Mouse (Mus musculus) frontal cortex, adult 2 months (tissue): ENCODE results near the gene Dpp6. TPM values are rescaled to one million over a fixed set of nuclear protein-coding genes. Genes with fewer than 3 reads are reported as not detected.

Source experiments
- DNase-seq, 2 experiments: peaks; one replicate each; pipeline ENCODE4 v3.0.0; 2022; ENCODE audit warnings: low spot score in 1 of 2; ENCODE audit errors: extremely low spot score in 1 of 2
- polyA plus RNA-seq: library from polyadenylated mRNA; depleted of rRNA; stranded (reverse); fragments of >200 nt; gene quantifications from 2 replicates; pipeline ENCODE4 v1.2.3, GENCODE M21; 2012; rRNA removed

The Dpp6 gene
- 132 and 133 TPM in 2 replicates for polyA plus RNA-seq

DNA sequence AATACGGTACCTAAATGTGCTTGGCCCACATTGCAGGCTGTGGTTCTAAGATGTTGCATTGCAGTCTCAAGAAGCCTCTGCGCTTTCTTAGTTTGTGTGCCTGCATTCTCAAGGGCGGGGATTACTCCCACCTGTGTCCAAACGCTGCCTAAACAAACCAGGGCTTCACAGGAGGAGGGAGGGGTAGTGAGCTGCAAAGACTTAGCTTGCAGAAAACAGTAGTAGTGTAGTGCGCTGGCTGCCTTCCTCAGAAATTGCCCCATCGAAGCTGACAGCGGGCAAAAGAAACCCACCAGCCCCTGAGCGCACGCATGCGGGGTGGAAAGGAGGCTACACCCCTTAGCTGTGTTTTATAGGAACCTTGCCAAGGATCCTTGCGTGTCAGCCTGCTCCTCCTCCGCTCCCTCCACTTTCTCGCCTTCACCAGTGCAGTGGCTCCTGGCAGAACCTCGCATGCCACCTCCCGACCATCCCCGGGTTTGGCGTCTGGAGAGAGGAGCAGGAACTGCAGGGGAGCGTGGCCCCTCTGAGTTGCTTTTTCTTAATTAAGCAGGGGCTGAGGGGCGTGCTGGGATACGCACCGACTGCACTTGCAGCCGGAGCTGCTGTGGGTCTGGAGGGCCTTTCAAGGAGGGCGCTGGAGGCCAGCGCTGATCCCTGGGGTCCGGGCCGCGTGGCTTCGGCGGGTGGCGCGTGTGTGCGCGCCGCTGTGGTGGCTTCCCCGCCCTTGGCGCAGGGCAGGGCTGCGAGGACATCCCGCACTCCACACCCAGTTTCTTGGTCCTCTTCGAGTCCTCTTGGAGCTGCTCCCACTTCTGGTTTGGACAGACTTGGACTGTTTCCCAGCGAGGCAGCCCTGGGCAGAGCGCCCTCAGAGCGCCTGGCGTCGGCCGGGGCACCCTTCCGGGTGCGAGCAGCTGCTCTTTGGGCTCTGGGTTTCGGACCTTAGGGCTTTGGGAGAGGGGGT, at the start of gene Dpp6:
TSS of gene Dpp6 (plus strand) at position 229 of the 967 bp plus-strand sequence.
- peak in 1 of 2 experiments; percentile 40 for DNase-seq

DNA sequence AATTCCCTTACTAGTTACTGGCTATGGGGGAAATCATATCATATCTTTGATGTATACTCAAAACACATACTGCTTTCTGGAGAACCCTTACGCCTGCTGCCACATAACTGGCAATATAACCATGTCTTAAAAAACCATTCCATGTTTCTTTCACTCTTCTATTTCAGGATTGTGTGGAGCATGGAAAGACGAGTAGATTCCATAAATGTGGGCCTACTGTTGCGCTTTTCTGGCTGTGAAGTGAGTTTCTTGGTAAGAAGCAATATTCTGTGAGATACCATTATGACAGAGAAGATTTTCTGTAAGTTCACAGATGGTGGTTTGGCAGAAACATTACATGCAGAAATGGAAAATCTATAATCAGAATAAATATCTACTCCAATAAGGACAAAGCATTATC, 33.0 kb upstream of the Dpp6 start:
- peak in 1 of 2 experiments; percentile 13 for DNase-seq

- DNase-seq: no peak
These were observed 21.5 kb upstream of the Dpp6 start for GRCm38 (mm10) chr5:26795524-26795923.

DNA sequence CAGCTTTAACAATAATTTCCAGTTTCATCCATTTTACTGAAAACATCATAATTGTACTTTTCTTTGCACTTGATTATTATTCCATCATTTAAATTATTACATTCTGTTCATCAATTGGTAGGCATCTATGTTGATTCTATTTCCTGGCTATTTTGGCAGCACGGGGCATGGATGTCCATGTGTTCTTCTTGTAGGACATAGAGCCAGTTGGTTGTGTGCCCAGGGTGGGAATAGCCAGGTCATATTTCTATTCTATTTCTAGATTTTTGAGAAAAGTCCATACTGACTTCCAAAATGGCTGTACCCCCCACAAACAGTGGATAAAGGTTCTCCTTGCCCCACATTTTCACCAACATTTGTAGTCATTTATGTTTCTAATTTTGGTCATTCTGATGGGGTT, 19.0 kb downstream of the Dpp6 start:
- DNase-seq: no peak

- no peak for DNase-seq
These were observed 24.1 kb downstream of the Dpp6 start for GRCm38 (mm10) chr5:26841151-26841550.

GRCm38 (mm10) chr5:26854746-26855145, 37.7 kb downstream of the Dpp6 start:
- no peak for DNase-seq

DNA sequence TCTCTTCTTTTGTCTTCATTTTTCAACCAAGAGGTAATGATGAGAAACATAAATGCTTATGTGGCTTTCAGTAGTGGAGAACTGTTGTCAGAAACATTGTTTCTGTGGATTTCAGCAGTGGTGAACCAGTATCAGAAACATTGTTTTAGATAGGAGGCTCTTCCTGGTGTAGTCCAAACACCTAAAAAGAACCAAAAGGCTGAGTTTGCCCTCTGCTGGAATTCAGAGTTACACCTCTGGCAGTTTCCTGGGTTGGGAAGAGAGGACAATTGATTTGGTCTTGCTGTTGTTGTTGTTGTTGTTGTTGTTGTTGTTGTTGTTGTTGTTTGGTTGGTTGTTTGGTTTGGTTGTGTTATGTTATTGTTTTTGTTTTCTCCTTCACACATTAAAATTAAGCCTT, 58.4 kb downstream of the Dpp6 start:
- peak in 1 of 2 experiments; percentile 39 for DNase-seq

- no peak for DNase-seq
These were observed 70.5 kb downstream of the Dpp6 start for GRCm38 (mm10) chr5:26887496-26887895.

GRCm38 (mm10) chr5:26888080-26888479, 71.1 kb downstream of the Dpp6 start:
- no peak for DNase-seq

DNA sequence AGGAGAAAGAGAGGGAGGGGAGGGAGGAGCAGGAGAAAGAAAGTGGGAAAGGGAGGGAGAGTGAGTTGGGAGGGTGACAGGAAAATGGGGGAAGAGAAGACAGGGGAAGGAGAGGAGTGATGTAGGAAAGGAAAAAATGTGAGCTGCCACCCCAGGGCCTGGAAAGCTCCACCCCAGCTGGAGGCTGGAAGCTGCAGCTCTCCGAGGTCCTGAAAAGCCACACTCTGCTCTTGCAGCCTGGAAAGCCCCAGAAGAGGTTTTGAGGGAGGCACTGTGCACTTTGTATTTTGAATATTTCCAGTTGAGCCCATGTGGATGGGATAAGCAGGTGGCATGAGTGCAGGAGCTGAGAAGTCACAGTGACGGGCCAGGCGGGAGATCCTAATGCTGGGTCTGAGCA, 77.3 kb downstream of the Dpp6 start:
- DNase-seq: no peak

DNA sequence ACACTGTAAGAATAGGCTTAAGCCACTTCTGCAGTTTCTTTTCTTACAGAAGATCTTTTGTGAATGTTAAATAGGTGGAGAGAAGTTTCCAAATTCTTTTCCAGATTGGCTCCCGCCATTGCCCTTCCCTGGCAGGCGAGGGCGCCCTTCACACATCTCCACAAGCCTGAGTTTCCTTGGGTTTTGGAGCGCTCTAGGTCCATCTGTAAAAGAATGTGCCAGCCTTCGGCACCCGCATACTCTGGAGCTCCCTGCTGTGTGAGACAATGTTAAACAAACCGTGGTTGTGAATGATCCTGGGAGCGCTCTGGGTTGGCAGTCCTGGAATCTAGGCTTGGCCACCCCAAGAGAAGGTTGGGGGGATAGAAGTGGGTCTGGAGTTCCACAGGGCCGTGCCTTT, 86.8 kb downstream of the Dpp6 start:
- peak in 1 of 2 experiments; percentile 75 for DNase-seq

GRCm38 (mm10) chr5:26904324-26905041, 87.5 kb downstream of the Dpp6 start:
- DNase-seq: peak; percentile 27 to 51

DNA sequence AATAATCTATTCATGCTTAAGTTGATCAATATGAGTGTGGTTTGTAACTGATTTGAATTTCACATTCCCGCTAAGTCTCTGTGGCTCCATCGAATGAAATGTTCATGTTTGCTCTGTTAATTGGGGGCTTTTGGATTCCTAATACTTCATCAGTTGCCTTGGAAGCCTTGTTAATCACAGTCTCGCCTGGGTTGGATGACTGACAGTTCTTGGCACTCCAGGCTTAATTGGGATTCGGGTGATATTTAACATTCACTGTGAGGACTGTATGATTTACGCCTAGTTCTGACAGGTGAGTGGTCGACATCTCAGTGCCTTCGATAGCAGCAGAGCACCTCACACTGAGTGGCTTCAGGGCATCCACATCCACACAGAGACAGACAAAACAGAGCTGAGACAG, 90.1 kb downstream of the Dpp6 start:
- DNase-seq: no peak

DNA sequence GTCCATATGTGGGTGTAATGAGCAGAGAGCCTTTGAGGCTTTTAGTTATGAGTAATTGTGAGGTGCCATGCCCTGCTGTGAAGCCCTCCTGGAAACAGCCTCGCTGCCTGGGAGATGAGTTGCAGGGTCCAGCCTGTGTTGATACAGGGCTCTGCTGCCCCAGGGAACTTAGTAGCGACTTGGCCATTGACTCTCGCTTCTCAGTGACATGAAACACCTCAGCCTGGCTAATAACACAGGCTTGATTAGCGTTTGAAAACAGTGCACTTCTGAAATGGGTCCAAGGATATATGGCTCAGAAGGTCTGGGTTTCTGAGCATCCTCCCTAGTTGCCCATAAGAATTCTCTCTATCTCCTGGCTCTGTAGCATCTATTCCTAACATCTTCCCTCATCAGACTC, 91.6 kb downstream of the Dpp6 start:
- no peak for DNase-seq

DNA sequence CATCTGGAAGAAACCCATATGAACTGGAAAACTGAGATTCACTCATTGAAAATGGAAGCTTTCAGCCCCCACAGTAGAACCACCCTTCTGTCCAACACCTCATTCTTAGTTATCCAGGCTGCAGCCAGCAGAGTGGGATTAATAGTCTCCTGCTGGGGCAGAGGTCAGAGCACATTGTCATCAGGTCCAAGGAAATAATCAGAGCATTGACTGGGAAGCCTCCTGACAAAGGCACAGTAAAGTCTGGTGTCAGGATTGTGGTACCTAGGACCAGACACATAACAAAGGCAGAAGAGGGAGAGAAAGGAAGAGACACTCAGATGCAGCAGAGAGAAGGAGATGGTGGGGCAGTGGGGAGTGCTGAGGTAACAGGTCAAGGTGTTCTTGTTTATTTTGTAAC, 93.3 kb downstream of the Dpp6 start:
- no peak for DNase-seq

- no peak for DNase-seq
These were observed 95.0 kb downstream of the Dpp6 start for GRCm38 (mm10) chr5:26911965-26912364.

DNA sequence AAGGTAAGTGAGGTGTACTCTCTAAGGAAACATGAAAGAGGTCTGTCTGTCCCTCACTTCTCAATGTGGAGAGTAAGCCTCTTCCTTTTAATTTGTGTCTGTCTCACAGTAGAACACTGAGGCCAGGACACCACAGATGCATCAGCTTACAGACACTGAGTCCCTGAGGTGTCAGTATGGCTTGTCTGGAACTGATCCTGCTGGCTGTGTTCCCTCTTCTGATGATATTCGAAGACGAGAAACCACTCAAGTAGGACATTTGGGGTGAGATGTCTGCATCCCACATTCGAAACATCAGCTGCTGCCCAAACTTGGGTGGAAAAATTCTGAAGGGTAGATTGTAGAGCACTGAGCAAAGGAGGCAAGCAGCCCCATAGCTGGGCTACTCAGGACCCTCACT, 101.8 kb downstream of the Dpp6 start:
- no peak for DNase-seq

DNA sequence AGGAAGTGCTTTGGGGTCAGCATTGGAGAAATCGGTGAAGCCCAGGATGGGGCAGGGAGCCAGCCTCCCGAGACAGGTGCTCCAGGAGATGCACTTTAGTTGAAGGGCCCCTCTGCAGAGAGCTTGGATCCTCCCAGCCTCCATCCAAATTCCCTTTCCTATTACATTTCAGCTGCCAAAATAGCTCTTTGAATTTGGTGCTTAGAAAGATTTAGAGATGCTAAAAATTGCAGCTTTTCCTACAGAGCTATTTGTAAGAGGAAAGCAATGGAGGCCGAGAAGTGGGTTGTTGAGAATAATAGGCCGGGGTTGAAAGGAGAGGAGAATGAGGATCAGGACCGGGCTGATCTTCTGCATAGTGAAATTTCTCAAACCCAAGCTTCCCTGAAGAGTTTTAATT, 107.5 kb downstream of the Dpp6 start:
- peak in 1 of 2 experiments; percentile 5 for DNase-seq

DNA sequence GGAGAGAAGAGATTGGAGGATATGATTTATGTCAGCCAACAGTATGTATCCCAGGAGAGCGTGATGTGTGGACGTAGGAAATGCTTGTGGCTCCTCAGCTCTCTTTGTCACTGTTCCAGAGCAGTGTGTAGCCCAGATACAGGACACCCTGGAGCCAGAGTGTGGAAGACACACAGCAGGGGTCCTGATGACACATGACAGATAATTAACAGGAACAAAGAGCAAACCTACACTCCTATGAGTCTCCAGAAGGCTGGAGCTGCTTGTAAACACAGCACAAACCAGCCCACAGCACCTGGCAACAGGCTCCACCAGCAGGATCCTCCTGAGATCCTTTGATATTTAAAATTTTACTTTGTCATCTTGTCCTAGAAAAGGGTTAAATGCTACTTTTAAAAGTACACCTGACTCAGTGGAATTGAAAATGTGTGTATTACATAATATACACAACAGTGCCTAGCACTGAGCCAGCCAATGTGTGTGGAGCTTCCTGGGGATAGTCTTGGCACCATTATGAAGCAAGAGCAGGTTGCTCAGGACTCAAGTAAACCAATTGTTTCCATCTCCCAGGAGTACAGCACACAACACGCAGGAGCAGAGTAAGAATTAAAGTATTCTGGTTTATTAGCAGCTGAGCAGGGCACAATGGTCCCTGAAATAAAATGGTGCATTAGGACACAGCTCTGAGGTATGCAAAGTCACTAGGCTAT, 115.6 kb downstream of the Dpp6 start:
- no peak for DNase-seq

GRCm38 (mm10) chr5:26934911-26935310, 117.9 kb downstream of the Dpp6 start:
- DNase-seq: no peak

- DNase-seq: no peak
These were observed 124.5 kb downstream of the Dpp6 start for GRCm38 (mm10) chr5:26941471-26941870.
